Mouse (Mus musculus) layer of hippocampus, adult 18-20 months (tissue): ENCODE results near the gene Gucy2g. TPM values are rescaled to one million over a fixed set of nuclear protein-coding genes. Genes with fewer than 3 reads are reported as not detected.
"Not testable (repeated sequence)": the region's sequence is repeated elsewhere in the genome, so short reads cannot be mapped to it uniquely, and the experiment has no call there.

Source experiments
- DNase-seq, 2 experiments: peaks; one replicate each; pipeline ENCODE4 v3.0.0; 2022; ENCODE audit warnings: low spot score in 2 of 2
- microRNA-seq, 2 experiments: library from miRNA; unstranded; fragments of <30 nt; microRNA quantifications; one replicate each; pipeline ENCODE4 v1.2.0; 2021
- total RNA-seq, 2 experiments: library from RNA; stranded (reverse); gene quantifications; 2 replicates each; pipeline ENCODE4 v1.2.3; 2021

Gene Gucy2g
- total RNA-seq, 2 experiments from 2014 or later = 0.89 to 0.99 TPM

DNA sequence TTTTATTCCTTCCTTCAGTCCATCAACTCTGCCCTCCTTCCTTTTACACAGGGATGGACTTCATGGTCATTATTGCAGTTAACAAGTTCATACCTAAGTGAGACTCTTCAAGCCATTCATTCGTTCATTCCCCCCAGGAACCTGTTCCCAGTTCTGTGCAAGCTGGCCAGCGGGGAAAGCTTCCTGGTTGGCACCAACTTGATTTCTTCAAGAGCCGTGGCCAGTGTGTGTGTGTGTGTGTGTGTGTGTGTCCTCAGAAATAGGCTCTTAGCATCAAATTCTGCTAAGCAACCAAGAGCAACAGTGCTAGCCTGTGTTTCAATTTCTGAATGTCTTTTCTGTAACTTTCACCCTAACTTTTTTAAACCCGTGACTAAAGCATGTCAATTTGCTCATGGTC lies 75.1 kb downstream of the Gucy2g start:
- no peak for DNase-seq

DNA sequence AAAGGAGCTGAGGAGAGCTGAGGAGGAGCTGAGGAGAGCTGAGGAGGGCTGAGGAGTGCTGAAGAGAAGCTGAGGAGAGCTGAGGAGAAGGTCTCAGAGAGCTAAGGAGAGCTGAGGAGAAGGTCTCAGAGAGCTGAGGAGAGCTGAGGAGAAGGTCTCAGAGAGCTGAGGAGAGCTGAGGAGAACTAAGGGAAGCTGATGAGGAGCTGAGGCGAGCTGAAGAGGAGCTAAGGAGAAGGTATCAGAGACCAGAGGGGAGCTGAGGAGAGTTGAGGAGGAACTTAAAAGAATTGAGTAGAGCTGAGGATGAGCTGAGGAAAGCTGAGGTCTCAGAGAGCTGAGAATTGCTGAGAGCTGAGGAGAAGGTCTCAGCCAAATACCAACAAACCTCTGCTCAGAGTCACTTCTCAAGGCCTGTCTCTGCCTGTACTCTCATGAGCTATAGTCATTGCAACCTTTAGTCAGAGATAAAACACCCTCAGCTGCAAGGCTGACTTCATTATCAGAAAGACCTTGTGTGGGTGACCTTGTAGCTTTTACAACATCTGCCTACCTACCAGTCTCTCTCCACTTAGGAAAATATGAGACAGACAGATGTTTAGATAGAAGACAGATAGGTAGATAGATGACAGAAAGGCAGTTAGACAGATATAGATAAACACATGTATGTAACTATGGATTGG lies 75.7 kb downstream of the Gucy2g start:
- no peak for DNase-seq

DNA sequence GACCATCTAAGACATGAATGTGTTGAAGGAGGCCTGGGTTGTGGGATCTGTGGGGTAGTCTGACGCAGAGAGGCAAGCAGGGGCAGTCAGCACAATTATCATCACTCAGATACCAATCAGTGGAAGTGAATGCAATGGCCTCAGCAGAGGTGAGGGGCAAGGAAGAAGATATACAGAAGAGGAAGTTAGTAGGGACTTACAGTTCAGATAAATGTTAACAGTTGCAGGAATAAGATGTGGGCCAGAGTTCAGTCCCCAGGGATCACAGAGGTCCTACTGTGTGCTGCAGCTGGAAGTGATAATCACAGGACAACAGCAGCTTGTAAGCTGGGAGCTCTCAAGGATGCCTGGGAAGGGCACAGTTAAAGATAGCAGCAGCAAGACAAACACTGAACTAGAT lies 76.9 kb downstream of the Gucy2g start:
- no peak for DNase-seq

DNA sequence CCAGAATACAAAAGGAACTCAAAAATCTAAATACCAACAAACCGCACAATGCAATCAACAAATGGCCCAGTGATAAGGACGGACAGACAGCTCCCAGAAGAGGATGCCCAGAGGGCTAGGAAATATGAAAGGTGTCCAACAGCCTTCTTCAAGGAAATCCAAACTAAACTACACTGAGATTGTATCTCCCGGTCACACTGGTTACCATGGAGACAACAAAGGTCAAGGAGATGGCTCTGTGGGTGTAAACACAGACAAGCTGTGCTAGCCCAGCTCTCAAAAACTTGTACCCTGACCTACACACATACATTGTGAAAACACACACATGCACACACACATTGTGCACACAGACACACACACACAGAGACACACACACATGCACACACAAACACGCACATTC lies 78.8 kb downstream of the Gucy2g start:
- DNase-seq = no peak

DNA sequence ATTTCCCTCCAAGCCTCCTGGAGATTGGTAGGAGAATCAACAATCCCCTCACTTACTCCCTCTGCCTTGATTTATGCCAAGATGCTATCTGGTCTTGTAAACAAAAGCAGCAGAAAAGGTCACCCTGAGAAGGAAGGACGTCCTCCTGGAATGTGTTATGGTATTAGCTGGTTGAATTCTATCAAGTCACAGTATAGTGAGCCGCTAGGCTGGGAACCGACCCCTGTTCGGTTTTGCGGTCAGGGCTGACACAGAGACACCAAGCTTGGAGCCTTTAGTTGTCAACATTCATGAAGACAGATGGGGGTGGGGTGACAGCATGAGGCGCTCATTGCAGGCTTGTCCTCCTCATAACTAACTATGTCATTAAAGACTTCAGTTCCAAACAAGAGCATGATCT lies 81.2 kb downstream of the Gucy2g start:
- no peak for DNase-seq

DNA sequence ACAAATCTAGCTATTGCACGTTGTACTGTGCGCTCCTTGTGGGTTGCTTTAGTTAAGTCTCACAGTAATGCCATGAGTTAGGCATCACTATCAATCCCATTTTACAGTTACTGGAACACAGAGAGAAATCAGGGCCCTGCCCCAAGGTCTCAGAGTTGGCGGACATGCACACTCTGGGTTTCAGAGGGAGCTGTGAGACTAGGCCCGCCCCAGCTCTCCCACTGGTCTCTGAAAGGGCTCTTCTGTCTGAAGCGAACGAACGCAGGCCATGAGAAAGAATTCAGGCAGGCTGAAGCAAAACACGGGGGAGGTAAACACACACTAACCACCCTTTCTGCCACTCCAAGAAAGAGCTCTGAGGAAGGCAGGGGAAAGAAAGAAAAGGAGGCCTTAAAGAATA lies 82.4 kb downstream of the Gucy2g start:
- peak in 1 of 2 experiments; percentile 12 for DNase-seq

DNA sequence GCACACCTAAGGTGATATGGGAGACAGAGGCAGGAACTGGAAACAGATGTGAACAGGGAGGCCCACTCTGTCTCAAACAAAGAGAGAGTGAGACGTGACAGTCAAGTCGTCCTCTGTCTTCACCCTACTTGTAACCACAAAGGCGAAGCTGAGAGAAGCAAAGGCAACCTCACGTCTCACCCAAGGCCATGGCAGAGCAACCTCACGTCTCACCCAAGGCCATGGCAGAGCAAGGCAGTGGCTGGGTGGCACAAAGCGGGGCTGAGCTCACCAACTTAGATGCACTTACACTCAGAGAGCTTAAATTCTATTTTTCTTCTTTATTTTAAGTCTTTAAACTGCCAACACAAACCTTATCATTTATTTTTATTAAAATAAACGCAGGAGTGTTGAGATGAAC lies 84.0 kb downstream of the Gucy2g start:
- no peak for DNase-seq

DNA sequence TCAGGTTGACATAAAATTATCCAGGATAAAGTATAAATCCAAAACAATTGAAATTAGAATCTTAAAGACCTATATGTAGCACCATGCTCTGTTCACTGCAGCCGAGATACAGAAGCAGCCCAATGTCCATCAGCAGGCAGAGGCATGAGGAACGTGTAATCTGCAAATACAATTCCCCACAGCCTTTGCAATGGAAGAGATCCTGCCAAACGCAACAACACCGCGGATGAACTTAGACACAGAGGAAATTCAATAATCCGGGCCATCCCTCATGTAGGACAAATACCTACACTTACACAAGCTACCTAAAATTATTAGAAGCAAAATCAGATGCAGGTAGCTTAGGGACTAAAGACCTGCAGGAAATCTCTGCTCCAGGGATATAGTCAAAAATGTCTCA lies 88.1 kb downstream of the Gucy2g start:
- no peak for DNase-seq

DNA sequence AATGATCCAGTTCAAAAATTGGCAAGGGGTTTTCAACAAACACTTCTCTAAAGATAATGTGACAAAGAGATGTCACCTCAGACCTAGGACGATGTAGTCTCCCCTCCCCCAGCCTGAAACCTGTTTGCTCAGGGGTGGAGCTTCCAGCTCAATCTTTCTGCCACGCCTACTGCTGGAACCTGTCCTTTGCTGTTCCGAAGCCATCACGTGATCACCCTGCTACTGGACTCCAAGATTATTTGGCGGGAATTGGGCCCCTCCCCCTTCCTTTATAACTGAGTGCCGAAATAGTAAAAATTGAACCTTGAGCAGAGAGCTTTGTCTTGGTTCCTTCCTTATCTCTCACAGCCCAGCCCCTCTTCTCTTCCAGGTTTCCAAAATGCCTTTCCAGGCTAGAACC lies 88.8 kb downstream of the Gucy2g start:
- DNase-seq = not testable (repeated sequence)

DNA sequence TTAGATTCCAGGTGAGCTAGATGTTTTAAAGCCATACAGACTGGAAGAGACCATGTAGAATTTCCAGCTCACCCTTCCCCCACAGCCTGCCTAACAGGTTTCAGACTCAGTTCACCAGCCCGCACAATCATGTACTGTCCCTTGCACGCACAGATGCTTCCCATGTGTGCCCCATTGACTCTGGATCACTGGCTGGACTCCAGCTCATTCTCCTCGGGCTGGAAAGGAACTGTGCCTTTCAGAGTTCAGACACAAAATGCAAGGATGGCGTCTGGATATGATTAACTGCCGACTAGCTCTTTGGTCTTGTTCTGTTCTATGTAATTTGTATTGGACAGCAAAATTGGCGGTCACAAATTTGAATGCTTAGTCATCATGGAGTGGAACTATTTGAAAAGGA lies 91.4 kb downstream of the Gucy2g start:
- DNase-seq = no peak

DNA sequence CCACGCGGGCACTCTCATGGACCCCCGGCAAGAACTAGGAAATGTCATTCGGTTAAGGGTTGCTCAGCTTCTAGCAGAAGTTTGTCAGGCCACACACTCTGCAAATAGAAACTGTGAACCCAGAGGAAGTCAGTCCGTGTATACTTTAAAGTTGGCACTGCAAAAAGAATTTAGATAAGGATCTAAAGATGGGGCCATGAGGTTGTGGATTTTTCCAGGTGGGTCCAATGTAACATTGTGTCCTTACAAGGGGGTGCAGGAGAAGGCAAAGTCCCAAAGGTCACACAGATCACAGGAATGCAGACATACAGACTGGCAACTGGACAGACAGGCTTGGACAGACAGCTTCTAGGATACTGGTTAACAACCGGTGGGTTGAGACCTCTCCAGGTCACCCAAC lies 92.9 kb downstream of the Gucy2g start:
- no peak for DNase-seq

Small RNA genes within 50 kb of the gene (microRNA-seq; reads per million reads assigned to microRNA genes)
- gene Mir6715 = 2.5 to 2.7 reads per million in 2 experiments

Other genes with a start within 250 kb of the Gucy2g start
- gene Gpam, start 114.0 kb downstream of the Gucy2g start, total RNA-seq = 10 to 100 TPM; 42.5 to 43.4 TPM
- gene Tectb, start 60.5 kb downstream of the Gucy2g start, total RNA-seq = under 1 TPM in 1 of 2 experiments, not detected in 1; 0.47 TPM
- 10 to 100 TPM; 34.4 to 34.9 TPM for gene Acsl5, start 10.7 kb upstream of the Gucy2g start, total RNA-seq
- gene Zdhhc6, start 74.8 kb upstream of the Gucy2g start, total RNA-seq = 10 to 100 TPM; 25.1 to 27.0 TPM
- gene Vti1a, start 75.1 kb upstream of the Gucy2g start, total RNA-seq = 10 to 100 TPM; 60.2 to 60.5 TPM